Mouse (Mus musculus): ENCODE measurements around the gene Lyg2.

- TF ChIP-seq CTCF (IDR thresholded peaks at IDR 0.05; ENCODE audit: borderline replicate concordance, control insufficient read depth, extremely low read depth, insufficient read depth, low read length, poor library complexity) (no peak), POLR2A (IDR thresholded peaks at IDR 0.05; ENCODE audit: control insufficient read depth, extremely low read depth, insufficient read depth, low read length, poor library complexity) (no peak)
Measured at GRCm38 (mm10) chr1:37956690-37957431, 40.6 kb upstream of the Lyg2 start.
